Mouse (Mus musculus) Patski (cell line): Measurements from ENCODE around the gene Lexm. TPM values are rescaled to one million over a fixed set of nuclear protein-coding genes. Genes with fewer than 3 reads are reported as not detected.

ENCODE experiments used
- ATAC-seq: fragments of 100-300 bp; one replicate; pipeline ENCODE4 v1.8.0; 2021
- CTCF ChIA-PET: fragments of 350-600 bp; sonication (Branson Sonifier 250); formaldehyde crosslinking; loops from one replicate; lab custom pipeline; 2022; ENCODE audit warnings: inconsistent platforms; lab: Charles Lee
- POLR2A ChIA-PET: fragments of 350-600 bp; sonication (Branson Sonifier 250); formaldehyde crosslinking; loops from one replicate; lab custom pipeline; 2022; ENCODE audit warnings: antibody characterized with exemption, inconsistent platforms; lab: Charles Lee
- DNase-seq: peaks from one replicate; pipeline ENCODE4 v3.0.0-alpha.2; 2011; ENCODE audit warnings: low read depth, low spot score
- H3K27me3 ChIP-seq: fragments of 371-371 bp; one replicate; pipeline ENCODE4 v1.5.1; 2021
- CTCF ChIP-seq: fragments of 100-300 bp; IDR thresholded peaks from one replicate; pipeline ENCODE4 v1.5.1; 2021
- in situ Hi-C: fragments of 300-500 bp; cut with MboI; formaldehyde crosslinking; loops from 3 replicates; pipeline ENCODE4 v1.11.1; 2018; ENCODE audit warnings: low pct_unique_long_range_greater_than_20kb, mixed read lengths
- polyA plus RNA-seq: library from polyadenylated mRNA; unstranded; gene quantifications from one replicate; pipeline ENCODE4 v1.2.3, GENCODE M21; 2021

Lexm gene
- polyA plus RNA-seq, 1 experiment from 2014 or later: not detected

GRCm38 (mm10) chr4:106645797-106646196, 28.8 kb upstream of the Lexm start:
- DNase-seq (no peak), ATAC-seq (no peak)
- ChIA-PET POLR2A (interaction anchor here (0.7 kb wide), 1 partner anchor 23 kb away, joined by 3 read pairs; no protein-coding TSS in a partner anchor), CTCF (interaction anchor here (5.9 kb wide), 1 partner anchor 14 kb away, joined by 44 read pairs; no protein-coding TSS in a partner anchor)
- in situ Hi-C loops: no loop called here
- no peak for TF ChIP-seq CTCF
- H3K27me3 ChIP-seq: no peaks in the 10 kb centered on the region

- TF ChIP-seq CTCF: no peak
- POLR2A ChIA-PET: no interaction called here
- ATAC-seq: no peak
Measured at GRCm38 (mm10) chr4:106644218-106644610, 27.2 kb upstream of the Lexm start.

GRCm38 (mm10) chr4:106643483-106644217, 26.6 kb upstream of the Lexm start:
- TF ChIP-seq CTCF: no peak
- DNase-seq (no peak), ATAC-seq (peak; percentile 60)
- POLR2A ChIA-PET: no interaction called here
- CTCF ChIA-PET: interaction anchor here (0.8 to 1.7 kb wide), 3 partner anchors 11 to 29 kb away, joined by 3 to 6 read pairs (median 3); no protein-coding TSS in a partner anchor
- in situ Hi-C loops: no loop called here
- no peaks in the 10 kb centered on the region for H3K27me3 ChIP-seq

More at GRCm38 (mm10) chr4:106644218-106644610, 27.2 kb upstream of the Lexm start:
- CTCF ChIA-PET: interaction anchor here (0.8 to 1.7 kb wide), 3 partner anchors 12 to 30 kb away, joined by 3 to 6 read pairs (median 3); no protein-coding TSS in a partner anchor
- no peak for DNase-seq
- in situ Hi-C loops: no loop called here
- H3K27me3 ChIP-seq: no peaks in the 10 kb centered on the region

GRCm38 (mm10) chr4:106634086-106634479, 17.0 kb upstream of the Lexm start:
- ATAC-seq: no peak
- in situ Hi-C loops: loop anchor here (5.0 to 10.0 kb wide), 2 partner anchors 73 to 531 kb away; no protein-coding TSS in a partner anchor
- ChIA-PET CTCF (interaction anchor here (5.4 kb wide), 1 partner anchor 14 kb away, joined by 44 read pairs; the partner anchor contains the start of gene Pars2), POLR2A (no interaction called here)
- DNase-seq: no peak
- TF ChIP-seq CTCF: no peak
- H3K27me3 ChIP-seq: no peaks in the 10 kb centered on the region

- no peak for DNase-seq
- TF ChIP-seq CTCF: no peak
- ChIA-PET POLR2A (no interaction called here), CTCF (interaction anchor here (0.9 to 5.4 kb wide), 3 partner anchors 11 to 76 kb away, joined by 3 to 44 read pairs (median 3); partner anchors contain the start of gene Pars2)
- in situ Hi-C loops: loop anchor here (5.0 to 10.0 kb wide), 2 partner anchors 74 to 531 kb away; no protein-coding TSS in a partner anchor
- peak; percentile 15 for ATAC-seq
- no peaks in the 10 kb centered on the region for H3K27me3 ChIP-seq
Measured at GRCm38 (mm10) chr4:106633281-106634085, 16.4 kb upstream of the Lexm start.

- no peaks in the 10 kb centered on the region for H3K27me3 ChIP-seq
- TF ChIP-seq CTCF: no peak
- CTCF ChIA-PET: interaction anchor here (0.9 to 5.4 kb wide), 4 partner anchors 12 to 77 kb away, joined by 3 to 44 read pairs (median 4); partner anchors contain the start of gene Pars2
- in situ Hi-C loops: loop anchor here (5.0 to 10.0 kb wide), 2 partner anchors 75 to 532 kb away; no protein-coding TSS in a partner anchor
- ATAC-seq: no peak
- no peak for DNase-seq
- POLR2A ChIA-PET: no interaction called here
Measured at GRCm38 (mm10) chr4:106632313-106632712, 15.3 kb upstream of the Lexm start.

- in situ Hi-C loops: loop anchor here (5.0 to 10.0 kb wide), 2 partner anchors 77 to 534 kb away; no protein-coding TSS in a partner anchor
- H3K27me3 ChIP-seq: no peaks in the 10 kb centered on the region
- CTCF ChIA-PET: interaction anchor here (0.6 to 5.4 kb wide), 13 partner anchors 12 to 78 kb away, joined by 3 to 44 read pairs (median 4); partner anchors contain the start of genes Pars2 and Ttc4
- no peak for TF ChIP-seq CTCF
- no peak for DNase-seq
- ATAC-seq: no peak
- POLR2A ChIA-PET: no interaction called here
Measured at GRCm38 (mm10) chr4:106630333-106631220, 13.5 kb upstream of the Lexm start.

- POLR2A ChIA-PET: no interaction called here
- CTCF ChIA-PET: interaction anchor here (0.6 to 5.4 kb wide), 5 partner anchors 15 to 57 kb away, joined by 3 to 44 read pairs (median 5); partner anchors contain the start of genes Pars2 and Ttc4
- in situ Hi-C loops: no loop called here
- ATAC-seq (no peak), DNase-seq (no peak)
- no peaks in the 10 kb centered on the region for H3K27me3 ChIP-seq
- TF ChIP-seq CTCF: no peak
Measured at GRCm38 (mm10) chr4:106629374-106629773, 12.3 kb upstream of the Lexm start.
